Mouse (Mus musculus) liver, embryonic 16.5 days (tissue): ENCODE measurements around the gene Adcy9. TPM values are rescaled to one million over a fixed set of nuclear protein-coding genes. Genes with fewer than 3 reads are reported as not detected.

Experiments
- ATAC-seq: fragments of 200-750 bp; cut with Nextera tagmentation; 2 replicates; pipeline ENCODE4 v1.8.0; 2017; ENCODE audit warnings: low read depth, mild to moderate bottlenecking, moderate number of reproducible peaks, moderate library complexity
- H3K27ac ChIP-seq: fragments of 300-500 bp; sonication (generic); 2 replicates; pipeline ENCODE4 v1.5.1; 2014; ENCODE audit warnings: mild to moderate bottlenecking, low read length
- H3K27me3 ChIP-seq: fragments of 300-500 bp; sonication (generic); 2 replicates; pipeline ENCODE4 v1.6.1; 2014; ENCODE audit warnings: low read depth, low read length, mixed read lengths; ENCODE audit not compliant: control insufficient read depth, insufficient read depth
- H3K36me3 ChIP-seq: fragments of 300-500 bp; sonication (generic); 2 replicates; pipeline ENCODE4 v1.6.1; 2014; ENCODE audit warnings: mild to moderate bottlenecking; ENCODE audit not compliant: control insufficient read depth, insufficient read depth
- H3K4me1 ChIP-seq: fragments of 300-500 bp; sonication (generic); 2 replicates; pipeline ENCODE4 v1.6.1; 2014; ENCODE audit warnings: low read depth, low read length, mixed read lengths; ENCODE audit not compliant: control insufficient read depth
- H3K4me2 ChIP-seq: fragments of 300-500 bp; sonication (generic); 2 replicates; pipeline ENCODE4 v1.6.1; 2014; ENCODE audit warnings: low read depth, low read length, mixed read lengths
- H3K4me3 ChIP-seq: fragments of 300-500 bp; sonication (generic); 2 replicates; pipeline ENCODE4 v1.5.1; 2014; ENCODE audit warnings: low read depth, mild to moderate bottlenecking, low read length
- H3K9ac ChIP-seq: fragments of 300-500 bp; sonication (generic); 2 replicates; pipeline ENCODE4 v1.6.1; 2014; ENCODE audit warnings: low read depth, low read length
- H3K9me3 ChIP-seq: fragments of 300-500 bp; sonication (generic); replicated peaks from 2 replicates; pipeline ENCODE4 v1.6.1; 2016; ENCODE audit warnings: low read length; ENCODE audit not compliant: control insufficient read depth
- WGBS: fragments of 180-500 bp; shearing (Covaris S2); extraction: QIAGEN DNeasy Blood & Tissue Kit; methylation state at CpG from one replicate; pipeline ENCODE4 v1.1.7; 2014; ENCODE audit not compliant: insufficient replicate concordance; 5-methylcytosine and 5-hydroxymethylcytosine counted together
- polyA plus RNA-seq: library from polyadenylated mRNA; unstranded; fragments of >200 nt; fragmentation: Nextera tagmentation; extraction: Ambion mirVana; gene quantifications from 2 replicates; pipeline ENCODE4 v1.2.1, GENCODE M21; 2015

Adcy9 gene
- polyA plus RNA-seq, 1 experiment from 2014 or later = 0.65 TPM

GRCm38 (mm10) chr16:4425658-4426234 is 5.4 kb upstream of the Adcy9 start:
- ATAC-seq = no peak
- no peak overlapping the region for H3K27ac ChIP-seq

GRCm38 (mm10) chr16:4423613-4424012 is 3.3 kb upstream of the Adcy9 start:
- H3K36me3 ChIP-seq = no peaks in the 10 kb centered on the region
- no peak for ATAC-seq
- no peak overlapping the region for H3K4me2 ChIP-seq
- no peak overlapping the region for H3K9ac ChIP-seq
- no peaks in the 10 kb centered on the region for H3K9me3 ChIP-seq
- H3K27ac ChIP-seq = no peak overlapping the region
- WGBS = 62% methylated on average over 5 of the region's 5 CpGs
- H3K4me3 ChIP-seq = no peak overlapping the region
- H3K27me3 ChIP-seq = peaks cover 5% of the 10 kb centered on the region; the same call in 1 of the 2 replicates
- peaks cover 6% of the 10 kb centered on the region for H3K4me1 ChIP-seq

More at GRCm38 (mm10) chr16:4425658-4426234, 5.4 kb upstream of the Adcy9 start:
- no peak overlapping the region for H3K9ac ChIP-seq
- 19% methylated on average over 4 of the region's 4 CpGs for WGBS
- no peaks in the 10 kb centered on the region for H3K27me3 ChIP-seq
- H3K4me2 ChIP-seq = no peak overlapping the region
- no peak overlapping the region for H3K4me3 ChIP-seq
- H3K36me3 ChIP-seq = no peaks in the 10 kb centered on the region
- H3K4me1 ChIP-seq = peaks cover 2% of the 10 kb centered on the region
- H3K9me3 ChIP-seq = no peaks in the 10 kb centered on the region

- no peaks in the 10 kb centered on the region for H3K9me3 ChIP-seq
- H3K9ac ChIP-seq = no peak overlapping the region
- H3K4me2 ChIP-seq = no peak overlapping the region
- H3K4me3 ChIP-seq = no peak overlapping the region
- H3K4me1 ChIP-seq = peaks cover 6% of the 10 kb centered on the region
- no peak overlapping the region for H3K27ac ChIP-seq
- WGBS = 66% methylated on average over 3 of the region's 3 CpGs
- no peak for ATAC-seq
- peaks cover 5% of the 10 kb centered on the region; the same call in 1 of the 2 replicates for H3K27me3 ChIP-seq
- H3K36me3 ChIP-seq = no peaks in the 10 kb centered on the region
Measured at GRCm38 (mm10) chr16:4422991-4423390, 2.7 kb upstream of the Adcy9 start.

- H3K4me1 ChIP-seq = peaks cover 15% of the 10 kb centered on the region
- peak overlapping the region; percentile 64 for H3K27ac ChIP-seq
- peak; percentile 64 for ATAC-seq
- H3K4me2 ChIP-seq = peak overlapping the region; percentile 93
- under 1% methylated on average over 83 of the region's 85 CpGs for WGBS
- H3K9ac ChIP-seq = peak overlapping the region; percentile 72
- H3K4me3 ChIP-seq = peak overlapping the region; percentile 76
- no peaks in the 10 kb centered on the region for H3K9me3 ChIP-seq
- H3K36me3 ChIP-seq = no peaks in the 10 kb centered on the region
- peaks cover 5% of the 10 kb centered on the region; the same call in 1 of the 2 replicates for H3K27me3 ChIP-seq
Measured at GRCm38 (mm10) chr16:4419546-4420297, 576 bp downstream of the Adcy9 start.

GRCm38 (mm10) chr16:4418776-4419545 is 1.3 kb downstream of the Adcy9 start:
- Histone ChIP-seq H3K36me3 (no peaks in the 10 kb centered on the region), H3K4me1 (peaks cover 22% of the 10 kb centered on the region), H3K27ac (no peak overlapping the region; the same call in 1 of the 2 replicates), H3K9ac (peak overlapping the region; percentile 72), H3K9me3 (no peaks in the 10 kb centered on the region), H3K4me2 (peak overlapping the region; percentile 93), H3K27me3 (peaks cover 5% of the 10 kb centered on the region; the same call in 1 of the 2 replicates), H3K4me3 (peak overlapping the region; percentile 76)
- 17% methylated on average over 32 of the region's 32 CpGs for WGBS
- ATAC-seq = no peak

- no peak overlapping the region for H3K27ac ChIP-seq
- H3K36me3 ChIP-seq = no peaks in the 10 kb centered on the region
- no peak overlapping the region for H3K4me3 ChIP-seq
- no peak overlapping the region for H3K4me2 ChIP-seq
- no peak for ATAC-seq
- peaks cover 26% of the 10 kb centered on the region for H3K4me1 ChIP-seq
- no peaks in the 10 kb centered on the region for H3K9me3 ChIP-seq
- peaks cover 5% of the 10 kb centered on the region; the same call in 1 of the 2 replicates for H3K27me3 ChIP-seq
- 81% methylated on average over 11 of the region's 11 CpGs for WGBS
- H3K9ac ChIP-seq = no peak overlapping the region
Measured at GRCm38 (mm10) chr16:4418072-4418471, 2.2 kb downstream of the Adcy9 start.

- ATAC-seq = no peak
- H3K9me3 ChIP-seq = no peaks in the 10 kb centered on the region
- no peak overlapping the region for H3K4me3 ChIP-seq
- no peak overlapping the region for H3K27ac ChIP-seq
- H3K4me1 ChIP-seq = peaks cover 26% of the 10 kb centered on the region
- no peak overlapping the region for H3K9ac ChIP-seq
- no peaks in the 10 kb centered on the region for H3K36me3 ChIP-seq
- peaks cover 5% of the 10 kb centered on the region; the same call in 1 of the 2 replicates for H3K27me3 ChIP-seq
- WGBS = 65% methylated on average over 7 of the region's 7 CpGs
- H3K4me2 ChIP-seq = no peak overlapping the region
Measured at GRCm38 (mm10) chr16:4417455-4417854, 2.8 kb downstream of the Adcy9 start.

- peaks cover 20% of the 10 kb centered on the region for H3K4me1 ChIP-seq
- H3K27ac ChIP-seq = no peak overlapping the region
- no peaks in the 10 kb centered on the region for H3K9me3 ChIP-seq
- H3K27me3 ChIP-seq = peaks cover 5% of the 10 kb centered on the region; the same call in 1 of the 2 replicates
- H3K4me3 ChIP-seq = no peak overlapping the region
- no peaks in the 10 kb centered on the region for H3K36me3 ChIP-seq
- H3K4me2 ChIP-seq = peak overlapping the region; percentile 25; the same call in 1 of the 2 replicates
- 40% methylated on average over 8 of the region's 8 CpGs for WGBS
- no peak overlapping the region; the same call in 1 of the 2 replicates for H3K9ac ChIP-seq
- ATAC-seq = no peak
Measured at GRCm38 (mm10) chr16:4414881-4415585, 5.3 kb downstream of the Adcy9 start.
